ENCODE assay signal across 8 mouse cellular contexts in genomic region chr9:110709640-110710258, GRCm38 (mm10). TPM values are rescaled to one million over a fixed set of nuclear protein-coding genes. Genes with fewer than 3 reads are reported as not detected.
DNase-seq lines count a peak whose midpoint lies in the region; ATAC-seq and TF ChIP-seq lines count a peak whose summit lies in the region.

No protein-coding gene starts in this region.

- TF ChIP-seq POLR2A in MEL (IDR thresholded peaks at IDR 0.05; ENCODE audit: control insufficient read depth in 1 of 2, insufficient read depth in 1 of 2, low read depth in 1 of 2, low read length in 2 of 2, poor library complexity in 1 of 2): peak; percentile 21 to 22; a peak in 1 of 4 replicates

- H3K9me3 ChIP-seq in MEL (replicated peaks; ENCODE audit: insufficient read depth, low read length): no peaks in the 10 kb centered on the region
- no peaks in the 10 kb centered on the region for H3K9me3 ChIP-seq in lung, postnatal 0 days (ENCODE audit: low read length)

- 36% methylated on average over 5 of the region's 5 CpGs for WGBS in lung, postnatal 0 days

- H3K27ac ChIP-seq in MEL (ENCODE audit: control insufficient read depth, low read depth, low read length): 0 out of 2 replicates have a peak overlapping the region, but pooled peaks have one; percentile 25
- peak overlapping the region; percentile 20; the same call in 1 of the 2 replicates for H3K27ac ChIP-seq in lung, postnatal 0 days (ENCODE audit: low read length)

- H3K36me3 ChIP-seq in MEL (ENCODE audit: control insufficient read depth in 1 of 2, insufficient read depth in 2 of 2, low read length in 2 of 2): peaks cover 4 to 8% of the 10 kb centered on the region in 2 experiments; a peak in 3 of 4 replicates
- no peaks in the 10 kb centered on the region for H3K36me3 ChIP-seq in lung, postnatal 0 days (ENCODE audit: insufficient read depth, low read length)

- peak in 1 of 2 experiments; percentile 35; a peak in 2 of 4 replicates for TF ChIP-seq EP300 in MEL (IDR thresholded peaks at IDR 0.05; ENCODE audit: low read depth in 1 of 2, low read length in 2 of 2)
- TF ChIP-seq EP300 in lung, postnatal 0 days (IDR thresholded peaks at IDR 0.05): no peak

- peak overlapping the region; percentile 45 to 51 for H3K4me3 ChIP-seq in MEL (ENCODE audit: control insufficient read depth in 1 of 2, insufficient read depth in 1 of 2, low read depth in 2 of 2, low read length in 2 of 2)
- H3K4me3 ChIP-seq in lung, postnatal 0 days (ENCODE audit: low read depth, low read length): peak overlapping the region; percentile 16; the same call in 1 of the 2 replicates

- peak; percentile 90 for TF ChIP-seq RAD21 in MEL (IDR thresholded peaks at IDR 0.05; ENCODE audit: low read depth, low read length)

- no peaks in the 10 kb centered on the region for H3K27me3 ChIP-seq in MEL (ENCODE audit: control insufficient read depth in 1 of 2, insufficient read depth in 2 of 2, low read length in 2 of 2)
- H3K27me3 ChIP-seq in lung, postnatal 0 days (replicated peaks; ENCODE audit: insufficient read depth, low read length): no peaks in the 10 kb centered on the region

- peak; percentile 90 for DNase-seq in MEL (ENCODE audit: low read depth, low spot score)
- DNase-seq in cerebellum, adult 8-10 months: peak; percentile 72
- DNase-seq in layer of hippocampus, adult 9-11 months: peak; percentile 88
- peak; percentile 90 for DNase-seq in lung, postnatal 0 days (ENCODE audit: low spot score)
- DNase-seq in ovary, postnatal 10 days (ENCODE audit: low spot score): peak; percentile 58
- peak; percentile 83 to 88 for DNase-seq in thymus, postnatal 10 days (ENCODE audit: low spot score in 2 of 2)

- H3K9ac ChIP-seq in MEL (ENCODE audit: control insufficient read depth, low read depth, low read length, poor library complexity, severe bottlenecking): peak overlapping the region; percentile 74
- H3K9ac ChIP-seq in lung, postnatal 0 days (replicated peaks; ENCODE audit: low read depth): peak overlapping the region; percentile 32

- H3K4me1 ChIP-seq in MEL (ENCODE audit: control insufficient read depth in 1 of 2, insufficient read depth in 2 of 2, low read length in 2 of 2): peaks cover 0 to 12% of the 10 kb centered on the region in 2 experiments; a peak in 2 of 4 replicates
- no peaks in the 10 kb centered on the region for H3K4me1 ChIP-seq in lung, postnatal 0 days (ENCODE audit: insufficient read depth, low read depth, low read length)

- peak; percentile 79 for ATAC-seq in frontal cortex, adult (ENCODE audit: low TSS enrichment)
- peak; percentile 98 for ATAC-seq in hematopoietic stem cell, adult 5-6 weeks (replicated peaks in 1 of 2; ENCODE audit: insufficient read depth in 1 of 2, low FRiP score in 2 of 2, low TSS enrichment in 1 of 2, low read depth in 1 of 2, poor library complexity in 2 of 2, severe bottlenecking in 2 of 2)
- peak; percentile 93 for ATAC-seq in lung, postnatal 0 days

- no peaks in the 10 kb centered on the region for H3K79me2 ChIP-seq in MEL (ENCODE audit: control insufficient read depth, insufficient read depth, low read length, poor library complexity)

- H3K4me2 ChIP-seq in lung, postnatal 0 days (replicated peaks; ENCODE audit: low read depth, low read length): peak overlapping the region; percentile 39

- peak; percentile 84 to 94 (median 86) for TF ChIP-seq CTCF in MEL (IDR thresholded peaks at IDR 0.05 in 2 of 3, conservative IDR thresholded peaks at IDR 0.05 in 1 of 3; ENCODE audit: control insufficient read depth in 1 of 3, insufficient read depth in 1 of 3, low read depth in 2 of 3, low read length in 3 of 3, poor library complexity in 1 of 3, severe bottlenecking in 1 of 3)
- TF ChIP-seq CTCF in lung, postnatal 0 days (IDR thresholded peaks at IDR 0.05): peak; percentile 98

TF ChIP-seq in MEL, 35 proteins besides CTCF, POLR2A, EP300 and RAD21:
- TF ChIP-seq ZMIZ1 (IDR thresholded peaks at IDR 0.05; ENCODE audit: low read depth, low read length) (no peak), ZC3H11A (IDR thresholded peaks at IDR 0.05; ENCODE audit: low read depth, low read length) (peak; percentile 79), JUND (IDR thresholded peaks at IDR 0.05; ENCODE audit: low read depth, low read length) (no peak), KAT2A (conservative IDR thresholded peaks at IDR 0.05; ENCODE audit: low read depth, low read length) (no peak), TCF12 (IDR thresholded peaks at IDR 0.05; ENCODE audit: low read depth, low read length) (peak; percentile 24; the same call in 1 of the 2 replicates), NELFE (IDR thresholded peaks at IDR 0.05; ENCODE audit: low read depth, low read length) (no peak), ETS1 (IDR thresholded peaks at IDR 0.05; ENCODE audit: low read depth, low read length) (no peak), MXI1 (IDR thresholded peaks at IDR 0.05; ENCODE audit: low read depth, low read length) (peak; percentile 43; the same call in 1 of the 2 replicates), BHLHE40 (IDR thresholded peaks at IDR 0.05; ENCODE audit: borderline replicate concordance, low read depth, low read length) (no peak), MYC (IDR thresholded peaks at IDR 0.05; ENCODE audit: low read depth, low read length) (0 out of 2 replicates have a peak, but pooled peaks have one; percentile 18), MAZ (IDR thresholded peaks at IDR 0.05; ENCODE audit: low read depth, low read length) (peak; percentile 97), NRF1 (IDR thresholded peaks at IDR 0.05; ENCODE audit: insufficient read depth, low read depth, low read length, poor library complexity, severe bottlenecking) (no peak), MAFK (IDR thresholded peaks at IDR 0.05; ENCODE audit: borderline replicate concordance, low read depth, low read length) (no peak), ZNF384 (IDR thresholded peaks at IDR 0.05; ENCODE audit: low read depth, low read length) (0 out of 2 replicates have a peak, but pooled peaks have one; percentile 13), HCFC1 (IDR thresholded peaks at IDR 0.05; ENCODE audit: low read depth, low read length) (peak; percentile 52; the same call in 1 of the 2 replicates), SIN3A (IDR thresholded peaks at IDR 0.05; ENCODE audit: low read length) (peak; percentile 81), GATA1 (IDR thresholded peaks at IDR 0.05; ENCODE audit: low read depth, low read length) (no peak), RCOR1 (IDR thresholded peaks at IDR 0.05; ENCODE audit: low read depth, low read length) (0 out of 2 replicates have a peak, but pooled peaks have one; percentile 8), ELF1 (IDR thresholded peaks at IDR 0.05; ENCODE audit: low read depth, low read length) (peak; percentile 88), SMC3 (IDR thresholded peaks at IDR 0.05; ENCODE audit: low read depth, low read length) (peak; percentile 85)

RNA-seq across cellular contexts. Expression of gene Myl3, which starts 31.9 kb away (rescaled TPM):
- total RNA-seq in MEL (2012; rRNA removed): not detected in 2 replicates
- polyA plus RNA-seq in MEL (2012; ENCODE audit: insufficient read depth in 1 of 2, insufficient read length in 2 of 2, low read depth in 1 of 2, low replicate concordance in 2 of 2, missing spikeins in 1 of 2): not detected
- total RNA-seq in hematopoietic stem cell, adult 5-6 weeks (2017): not detected in 2 replicates
- 10.4 and 13.8 TPM in 2 replicates for polyA plus RNA-seq in lung, postnatal 0 days (2015; fragmentation: Nextera tagmentation; extraction: Ambion mirVana)

RNA-seq across cellular contexts. Expression of gene Pth1r, which starts 37.2 kb away (rescaled TPM):
- 0.15 and 0.33 TPM in 2 replicates for total RNA-seq in MEL (2012; rRNA removed)
- polyA plus RNA-seq in MEL (2012; ENCODE audit: insufficient read depth in 1 of 2, insufficient read length in 2 of 2, low read depth in 1 of 2, low replicate concordance in 2 of 2, missing spikeins in 1 of 2): under 1 TPM in 1 of 2 experiments, not detected in 1; 0.77 TPM
- total RNA-seq in hematopoietic stem cell, adult 5-6 weeks (2017): 1.1 TPM in 1 of 2 replicates, not detected in the other
- 19.4 and 24.4 TPM in 2 replicates for polyA plus RNA-seq in lung, postnatal 0 days (2015; fragmentation: Nextera tagmentation; extraction: Ambion mirVana)

RNA-seq across cellular contexts. Expression of gene Ccdc12, which starts 53.4 kb away (rescaled TPM):
- total RNA-seq in MEL (2012; rRNA removed): 122 and 129 TPM in 2 replicates
- 100 to 1,000 TPM in 1 of 2 experiments, not detected in 1; 112 TPM for polyA plus RNA-seq in MEL (2012; ENCODE audit: insufficient read depth in 1 of 2, insufficient read length in 2 of 2, low read depth in 1 of 2, low replicate concordance in 2 of 2, missing spikeins in 1 of 2)
- 89.4 and 111 TPM in 2 replicates for total RNA-seq in hematopoietic stem cell, adult 5-6 weeks (2017)
- 180 and 200 TPM in 2 replicates for polyA plus RNA-seq in lung, postnatal 0 days (2015; fragmentation: Nextera tagmentation; extraction: Ambion mirVana)

RNA-seq across cellular contexts. Expression of gene Nbeal2, which starts 55.8 kb away (rescaled TPM):
- 7.0 and 9.3 TPM in 2 replicates for total RNA-seq in MEL (2012; rRNA removed)
- polyA plus RNA-seq in MEL (2012; ENCODE audit: insufficient read depth in 1 of 2, insufficient read length in 2 of 2, low read depth in 1 of 2, low replicate concordance in 2 of 2, missing spikeins in 1 of 2): 10 to 100 TPM in 1 of 2 experiments, not detected in 1; 17.2 TPM
- total RNA-seq in hematopoietic stem cell, adult 5-6 weeks (2017): 38.0 and 61.7 TPM in 2 replicates
- 6.2 and 6.6 TPM in 2 replicates for polyA plus RNA-seq in lung, postnatal 0 days (2015; fragmentation: Nextera tagmentation; extraction: Ambion mirVana)

Comparison
In these comparisons a context has a peak if more than half of its experiments do, and no peak if none do; other contexts are left out.
1. Peak in every context shown above with its lines: DNase-seq, ATAC-seq, H3K4me3 ChIP-seq and H3K27ac ChIP-seq.